Mouse (Mus musculus) liver (tissue): ENCODE results near the gene Ifit1.

Experiments used
- DNase-seq: peaks from one replicate; pipeline ENCODE4 v3.0.0-alpha.2; 2020; ENCODE audit warnings: mixed read lengths

Gene Ifit1

GRCm38 (mm10) chr19:34656511-34657298 lies 16.0 kb downstream of the Ifit1 start:
- peak; percentile 79 for DNase-seq

- DNase-seq, result peak; percentile 79
These were observed 21.4 kb downstream of the Ifit1 start for GRCm38 (mm10) chr19:34662067-34662507.

GRCm38 (mm10) chr19:34662740-34663139 lies 22.1 kb downstream of the Ifit1 start:
- peak; percentile 65 for DNase-seq

GRCm38 (mm10) chr19:34666127-34666526 lies 25.5 kb downstream of the Ifit1 start:
- DNase-seq, result peak; percentile 69

- DNase-seq, result no peak
These were observed 32.8 kb downstream of the Ifit1 start for GRCm38 (mm10) chr19:34673476-34673875.

- no peak for DNase-seq
These were observed 37.8 kb downstream of the Ifit1 start for GRCm38 (mm10) chr19:34678428-34678827.

GRCm38 (mm10) chr19:34684857-34685256 lies 44.2 kb downstream of the Ifit1 start:
- peak; percentile 34 for DNase-seq

- DNase-seq, result no peak
These were observed 44.9 kb downstream of the Ifit1 start for GRCm38 (mm10) chr19:34685530-34685929.

GRCm38 (mm10) chr19:34691402-34691801 lies 50.7 kb downstream of the Ifit1 start:
- no peak for DNase-seq

- DNase-seq, result no peak
These were observed 55.8 kb downstream of the Ifit1 start for GRCm38 (mm10) chr19:34696352-34696986.

GRCm38 (mm10) chr19:34697461-34697860 lies 56.8 kb downstream of the Ifit1 start:
- DNase-seq, result no peak

- DNase-seq, result no peak
These were observed 57.8 kb downstream of the Ifit1 start for GRCm38 (mm10) chr19:34698432-34698831.

GRCm38 (mm10) chr19:34698852-34699251 lies 58.2 kb downstream of the Ifit1 start:
- DNase-seq, result no peak

GRCm38 (mm10) chr19:34699300-34699699 lies 58.6 kb downstream of the Ifit1 start:
- no peak for DNase-seq
